Mouse (Mus musculus): ENCODE measurements around the gene Aaas.

DNA sequence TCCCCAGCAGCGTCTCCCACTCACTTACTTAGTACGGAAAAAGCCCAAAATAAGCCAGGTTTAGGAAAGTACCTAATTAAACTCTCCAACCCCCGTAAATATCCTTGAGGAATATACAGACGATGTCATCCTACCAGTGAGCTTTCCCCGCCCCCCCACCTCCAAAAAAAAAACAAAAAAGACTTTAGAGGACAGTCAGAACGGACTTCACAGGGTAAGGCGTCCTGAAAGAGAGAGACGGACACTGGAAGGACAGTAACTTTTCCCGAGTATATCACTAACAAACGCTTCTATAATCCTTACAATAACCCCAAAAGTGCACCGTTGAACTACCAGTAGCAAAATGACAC is 346 bp upstream of the Aaas start:
- TF ChIP-seq CTCF (conservative IDR thresholded peaks at IDR 0.05; ENCODE audit: insufficient read depth, insufficient read length, low read depth, low read length) (no peak), POLR2A (IDR thresholded peaks at IDR 0.05; ENCODE audit: low read depth, low read length) (no peak)
